Mouse (Mus musculus): ENCODE results near the gene Clec4g. TPM values are rescaled to one million over a fixed set of nuclear protein-coding genes. Genes with fewer than 3 reads are reported as not detected.
A peak's percentile ranks its signal among the peaks of the same experiment; 100 is the strongest.

Gene Clec4g
- total and polyA plus RNA-seq, 3 experiments = not detected

GRCm38 (mm10) chr8:3685422-3685821, 35.0 kb downstream of the Clec4g start:
- H3K79me2 ChIP-seq (replicated peaks; ENCODE audit: control insufficient read depth, extremely low read depth, insufficient read depth, poor library complexity, severe bottlenecking) = no peaks in the 10 kb centered on the region
- no peak overlapping the region for H3K27ac ChIP-seq (ENCODE audit: insufficient read depth, low read depth)
- no peak overlapping the region for H3K9ac ChIP-seq (ENCODE audit: insufficient read depth, low read depth)
- dilution Hi-C loops (cut with MboI; ENCODE audit: extremely low pct_ligation_motif_present, extremely low pct_unique_long_range_greater_than_20kb, low sequenced_read_pairs) (no loop called here), in situ Hi-C loops (cut with MboI; ENCODE audit: low pct_ligation_motif_present, low pct_unique_long_range_greater_than_20kb, low sequenced_read_pairs) (no loop called here)
- TF ChIP-seq NELFE (IDR thresholded peaks at IDR 0.05; ENCODE audit: low read depth, low read length) = no peak
- TF ChIP-seq TCF12 (IDR thresholded peaks at IDR 0.05; ENCODE audit: low read depth, low read length) = 0 out of 2 replicates have a peak, but pooled peaks have one; percentile 28
- no peak for TF ChIP-seq SMC3 (IDR thresholded peaks at IDR 0.05; ENCODE audit: low read depth, low read length)
- no peak for TF ChIP-seq MYC (IDR thresholded peaks at IDR 0.05; ENCODE audit: low read depth, low read length)
- TF ChIP-seq TBP (conservative IDR thresholded peaks at IDR 0.05; ENCODE audit: low read depth, low read length) = no peak
- 0 out of 2 replicates have a peak, but pooled peaks have one; percentile 9 for TF ChIP-seq BHLHE40 (IDR thresholded peaks at IDR 0.05; ENCODE audit: low read depth, low read length)
- no peak for TF ChIP-seq POLR2A (IDR thresholded peaks at IDR 0.05; ENCODE audit: low read depth, low read length)
- TF ChIP-seq CHD1 (IDR thresholded peaks at IDR 0.05; ENCODE audit: low read depth, low read length) = no peak
- no peak for TF ChIP-seq KAT2A (IDR thresholded peaks at IDR 0.05; ENCODE audit: insufficient replicate concordance, low read length)
- no peak for TF ChIP-seq USF1 (IDR thresholded peaks at IDR 0.05; ENCODE audit: low read depth, low read length)
- 0 out of 2 replicates have a peak, but pooled peaks have one; percentile 28 for TF ChIP-seq MEF2A (IDR thresholded peaks at IDR 0.05; ENCODE audit: borderline replicate concordance, low read depth, low read length)
- no peak for TF ChIP-seq UBTF (IDR thresholded peaks at IDR 0.05; ENCODE audit: low read depth, low read length)
- TF ChIP-seq MAFK (IDR thresholded peaks at IDR 0.05; ENCODE audit: insufficient replicate concordance, low read length) = peak; percentile 68; the same call in 1 of the 2 replicates
- TF ChIP-seq MXI1 (IDR thresholded peaks at IDR 0.05; ENCODE audit: low read depth, low read length) = no peak
- no peak for TF ChIP-seq ZKSCAN1 (IDR thresholded peaks at IDR 0.05; ENCODE audit: borderline replicate concordance, low read depth, low read length)
- no peak for TF ChIP-seq GABPA (IDR thresholded peaks at IDR 0.05; ENCODE audit: insufficient replicate concordance, low read depth, low read length)
- TF ChIP-seq HCFC1 (IDR thresholded peaks at IDR 0.05; ENCODE audit: low read depth, low read length) = no peak
- no peak for TF ChIP-seq POLR2AphosphoS2 (IDR thresholded peaks at IDR 0.05; ENCODE audit: low read depth, low read length)
- TF ChIP-seq EP300 (IDR thresholded peaks at IDR 0.05; ENCODE audit: low read length) = 0 out of 2 replicates have a peak, but pooled peaks have one; percentile 24
- no peak for TF ChIP-seq E2F4 (IDR thresholded peaks at IDR 0.05; ENCODE audit: insufficient replicate concordance, low read depth, low read length)
- no peak for TF ChIP-seq MAZ (IDR thresholded peaks at IDR 0.05; ENCODE audit: low read depth, low read length)
- no peak for TF ChIP-seq CHD2 (IDR thresholded peaks at IDR 0.05; ENCODE audit: low read length)
- peak; percentile 60 for TF ChIP-seq ETS1 (conservative IDR thresholded peaks at IDR 0.05; ENCODE audit: low read depth, low read length)
- no peak for TF ChIP-seq NRF1 (IDR thresholded peaks at IDR 0.05; ENCODE audit: low read depth, low read length)
- no peak for TF ChIP-seq ZNF384 (IDR thresholded peaks at IDR 0.05; ENCODE audit: low read depth, low read length)
- peaks cover 5 to 51% of the 10 kb centered on the region in 2 experiments for H3K36me3 ChIP-seq (replicated peaks in 1 of 2; ENCODE audit: control insufficient read depth in 1 of 2, insufficient read depth in 1 of 2, low read length in 1 of 2)
- H3K4me2 ChIP-seq (ENCODE audit: insufficient read depth, low read depth, poor library complexity, severe bottlenecking) = no peak overlapping the region; the same call in 1 of the 2 replicates
- peak overlapping the region in 1 of 3 experiments; percentile 44 for H3K4me3 ChIP-seq (replicated peaks in 1 of 3; ENCODE audit: low read depth in 2 of 3, low read length in 2 of 3, poor library complexity in 1 of 3)
- H3K27me3 ChIP-seq (replicated peaks) = peaks cover 2% of the 10 kb centered on the region
- H3K9me3 ChIP-seq (replicated peaks; ENCODE audit: low read length) = no peaks in the 10 kb centered on the region
- peak; percentile 39 for DNase-seq (ENCODE audit: extremely low read depth)
- H3K4me1 ChIP-seq (ENCODE audit: control insufficient read depth in 1 of 2, insufficient read depth in 2 of 2) = peaks cover 21 to 41% of the 10 kb centered on the region in 2 experiments

All from CH12.LX (cell line).